In genomic region chr12:35231414-35232321, GRCm38 (mm10) we compare ENCODE assay signal across 19 mouse cellular contexts.
A peak's percentile ranks its signal among the peaks of the same experiment; 100 is the strongest.
DNase-seq lines count a peak whose midpoint lies in the region; ATAC-seq lines count a peak whose summit lies in the region.
"Had no signal": no experiment of that assay in that cellular context is flagged by ENCODE, and none has a peak within 500 bp of the region (broad histone marks: within the 10 kb centered on the region; RNA-seq: fewer than 3 reads in every experiment).

No protein-coding gene starts in this region.

- no peak overlapping the region for H3K4me2 ChIP-seq in midbrain, embryonic 13.5 days (replicated peaks)
- no peak overlapping the region for H3K4me2 ChIP-seq in forebrain, embryonic 13.5 days
- no peak overlapping the region for H3K4me2 ChIP-seq in hindbrain, embryonic 15.5 days
- H3K4me2 ChIP-seq: embryonic facial prominence, embryonic 12.5 days; limb, embryonic 12.5 days had no signal

- no peak for DNase-seq in midbrain, embryonic 10.5 days (ENCODE audit: low spot score)
- DNase-seq in telencephalon, adult 2 months (ENCODE audit: low read depth, low spot score): peak; percentile 29
- DNase-seq in spleen, postnatal 4 days (ENCODE audit: low spot score in 2 of 2): no peak
- DNase-seq in cerebellum, adult 11-12 months: no peak
- DNase-seq: adrenal gland, postnatal 14 days; cerebellum, adult 11 months; heart, adult 18-20 months; heart, postnatal 36 days; kidney, adult 11 months; kidney, postnatal 25 days had no signal

- H3K9me3 ChIP-seq in midbrain, embryonic 13.5 days: no peaks in the 10 kb centered on the region
- no peaks in the 10 kb centered on the region for H3K9me3 ChIP-seq in midbrain, embryonic 10.5 days (replicated peaks)
- H3K9me3 ChIP-seq in forebrain, embryonic 13.5 days (replicated peaks): no peaks in the 10 kb centered on the region
- H3K9me3 ChIP-seq in hindbrain, embryonic 15.5 days: no peaks in the 10 kb centered on the region
- H3K9me3 ChIP-seq: embryonic facial prominence, embryonic 12.5 days; limb, embryonic 12.5 days; megakaryocyte, embryonic 14.5 days had no signal

- H3K36me3 ChIP-seq in midbrain, embryonic 13.5 days: no peaks in the 10 kb centered on the region
- H3K36me3 ChIP-seq in midbrain, embryonic 10.5 days: no peaks in the 10 kb centered on the region
- H3K36me3 ChIP-seq in forebrain, embryonic 13.5 days (ENCODE audit: poor library complexity, severe bottlenecking): no peaks in the 10 kb centered on the region
- no peaks in the 10 kb centered on the region for H3K36me3 ChIP-seq in hindbrain, embryonic 15.5 days
- H3K36me3 ChIP-seq: embryonic facial prominence, embryonic 12.5 days; limb, embryonic 12.5 days had no signal

- H3K9ac ChIP-seq in midbrain, embryonic 13.5 days (replicated peaks): no peak overlapping the region
- no peak overlapping the region for H3K9ac ChIP-seq in forebrain, embryonic 13.5 days
- H3K9ac ChIP-seq in hindbrain, embryonic 15.5 days: no peak overlapping the region
- H3K9ac ChIP-seq: embryonic facial prominence, embryonic 12.5 days; limb, embryonic 12.5 days; liver, embryonic 14.5 days had no signal

- H3K27me3 ChIP-seq in midbrain, embryonic 13.5 days: no peaks in the 10 kb centered on the region
- no peaks in the 10 kb centered on the region for H3K27me3 ChIP-seq in midbrain, embryonic 10.5 days (ENCODE audit: low read depth, poor library complexity, severe bottlenecking)
- peaks cover 12% of the 10 kb centered on the region; the same call in 1 of the 2 replicates for H3K27me3 ChIP-seq in forebrain, embryonic 13.5 days
- H3K27me3 ChIP-seq in hindbrain, embryonic 15.5 days: no peaks in the 10 kb centered on the region
- H3K27me3 ChIP-seq: embryonic facial prominence, embryonic 12.5 days; limb, embryonic 12.5 days; megakaryocyte, embryonic 14.5 days had no signal

- peak; percentile 55; the same call in 1 of the 2 replicates for ATAC-seq in midbrain, embryonic 13.5 days
- ATAC-seq in forebrain, embryonic 13.5 days: peak; percentile 76
- ATAC-seq in hindbrain, embryonic 15.5 days (ENCODE audit: low FRiP score, low read depth): peak; percentile 67
- ATAC-seq: lung, postnatal 0 days had no signal

- 0 out of 2 replicates have a peak, but pooled peaks cover 4% of the 10 kb centered on the region for H3K4me1 ChIP-seq in midbrain, embryonic 13.5 days (replicated peaks)
- H3K4me1 ChIP-seq in midbrain, embryonic 10.5 days: no peaks in the 10 kb centered on the region
- peaks cover 19% of the 10 kb centered on the region for H3K4me1 ChIP-seq in forebrain, embryonic 13.5 days
- H3K4me1 ChIP-seq in hindbrain, embryonic 15.5 days (replicated peaks): no peaks in the 10 kb centered on the region
- H3K4me1 ChIP-seq: limb, embryonic 12.5 days had no signal

- H3K4me3 ChIP-seq in midbrain, embryonic 13.5 days (replicated peaks): no peak overlapping the region
- no peak overlapping the region for H3K4me3 ChIP-seq in midbrain, embryonic 10.5 days
- H3K4me3 ChIP-seq in forebrain, embryonic 13.5 days: no peak overlapping the region
- H3K4me3 ChIP-seq in hindbrain, embryonic 15.5 days: no peak overlapping the region
- H3K4me3 ChIP-seq: embryonic facial prominence, embryonic 12.5 days; left cerebral cortex, adult 2 months; limb, embryonic 12.5 days; megakaryocyte, embryonic 14.5 days had no signal

- H3K27ac ChIP-seq in midbrain, embryonic 13.5 days: no peak overlapping the region
- H3K27ac ChIP-seq in midbrain, embryonic 10.5 days (replicated peaks): no peak overlapping the region
- peak overlapping the region; percentile 40; the same call in 1 of the 2 replicates for H3K27ac ChIP-seq in forebrain, embryonic 13.5 days
- 0 out of 2 replicates have a peak overlapping the region, but pooled peaks have one; percentile 45 for H3K27ac ChIP-seq in hindbrain, embryonic 15.5 days (replicated peaks)
- H3K27ac ChIP-seq: embryonic facial prominence, embryonic 12.5 days; left cerebral cortex, adult 2 months; limb, embryonic 12.5 days; liver, embryonic 14.5 days had no signal

Comparison
In these comparisons a context has a peak if more than half of its experiments do, and no peak if none do; other contexts are left out.
1. H3K27ac ChIP-seq: peak in forebrain, embryonic 13.5 days (single experiment) and hindbrain, embryonic 15.5 days (single experiment); none in midbrain, embryonic 13.5 days (single experiment) and midbrain, embryonic 10.5 days (single experiment).
2. Peak in every context shown above with its lines, with median percentiles within 50 percentile points of each other: ATAC-seq.